Mouse (Mus musculus) erythroblast, embryonic 14.5 days (primary cell): ENCODE measurements around the gene Sgms1.

Experiments used
- GATA1 ChIP-seq: IDR thresholded peaks from 2 replicates; pipeline ENCODE4 v1.6.1; 2012; ENCODE audit warnings: low read length, inconsistent platforms, mixed read lengths
- TAL1 ChIP-seq: IDR thresholded peaks from 3 replicates; pipeline ENCODE4 v1.6.1; 2012; ENCODE audit warnings: low read length, inconsistent platforms, mixed read lengths

- TF ChIP-seq TAL1 (no peak), GATA1 (no peak)
Measured at GRCm38 (mm10) chr19:32275068-32275925, 114.2 kb downstream of the Sgms1 start.
